Mouse (Mus musculus): ENCODE results near the gene Aloxe3.

Aloxe3 gene

GRCm38 (mm10) chr11:69095511-69096231, 30.0 kb upstream of the Aloxe3 start:
- DNase-seq (ENCODE audit: low read depth, low spot score): no peak

- no peak for DNase-seq (ENCODE audit: low read depth, low spot score)
Measured at GRCm38 (mm10) chr11:69096360-69096986, 29.2 kb upstream of the Aloxe3 start.

- DNase-seq (ENCODE audit: low read depth, low spot score): peak; percentile 91
Measured at GRCm38 (mm10) chr11:69096987-69097900, 28.5 kb upstream of the Aloxe3 start.

GRCm38 (mm10) chr11:69098039-69098761, 27.5 kb upstream of the Aloxe3 start:
- no peak for DNase-seq (ENCODE audit: low read depth, low spot score)

GRCm38 (mm10) chr11:69098762-69099091, 27.0 kb upstream of the Aloxe3 start:
- DNase-seq (ENCODE audit: low read depth, low spot score): peak; percentile 96

- DNase-seq (ENCODE audit: low read depth, low spot score): no peak
Measured at GRCm38 (mm10) chr11:69099177-69099914, 26.4 kb upstream of the Aloxe3 start.

GRCm38 (mm10) chr11:69099915-69100345, 25.8 kb upstream of the Aloxe3 start:
- peak; percentile 82 for DNase-seq (ENCODE audit: low read depth, low spot score)

- no peak for DNase-seq (ENCODE audit: low read depth, low spot score)
Measured at GRCm38 (mm10) chr11:69100639-69101360, 24.9 kb upstream of the Aloxe3 start.

GRCm38 (mm10) chr11:69101604-69102402, 23.9 kb upstream of the Aloxe3 start:
- no peak for DNase-seq (ENCODE audit: low read depth, low spot score)

- no peak for DNase-seq (ENCODE audit: low read depth, low spot score)
Measured at GRCm38 (mm10) chr11:69102403-69102725, 23.3 kb upstream of the Aloxe3 start.

- no peak for DNase-seq (ENCODE audit: low read depth, low spot score)
Measured at GRCm38 (mm10) chr11:69103121-69103520, 22.6 kb upstream of the Aloxe3 start.

GRCm38 (mm10) chr11:69103531-69104435, 21.9 kb upstream of the Aloxe3 start:
- DNase-seq (ENCODE audit: low read depth, low spot score): no peak

GRCm38 (mm10) chr11:69104487-69104886, 21.2 kb upstream of the Aloxe3 start:
- DNase-seq (ENCODE audit: low read depth, low spot score): no peak

- no peak for DNase-seq (ENCODE audit: low read depth, low spot score)
Measured at GRCm38 (mm10) chr11:69105227-69105626, 20.5 kb upstream of the Aloxe3 start.

- DNase-seq (ENCODE audit: low read depth, low spot score): no peak
Measured at GRCm38 (mm10) chr11:69105796-69106195, 19.9 kb upstream of the Aloxe3 start.

- no peak for DNase-seq (ENCODE audit: low read depth, low spot score)
Measured at GRCm38 (mm10) chr11:69106299-69106698, 19.4 kb upstream of the Aloxe3 start.

- DNase-seq (ENCODE audit: low read depth, low spot score): no peak
Measured at GRCm38 (mm10) chr11:69106842-69107241, 18.9 kb upstream of the Aloxe3 start.

- no peak for DNase-seq (ENCODE audit: low read depth, low spot score)
Measured at GRCm38 (mm10) chr11:69107676-69108075, 18.0 kb upstream of the Aloxe3 start.

GRCm38 (mm10) chr11:69108223-69108622, 17.5 kb upstream of the Aloxe3 start:
- no peak for DNase-seq (ENCODE audit: low read depth, low spot score)
